Mouse (Mus musculus) liver, embryonic 11.5 days (tissue): ENCODE data around the gene Nudt8. TPM values are rescaled to one million over a fixed set of nuclear protein-coding genes. Genes with fewer than 3 reads are reported as not detected.
"Not testable (repeated sequence)": the region's sequence is repeated elsewhere in the genome, so short reads cannot be mapped to it uniquely, and the experiment has no call there.

Experiments used
- ATAC-seq: fragments of 200-750 bp; cut with Nextera tagmentation; replicated peaks from 2 replicates; pipeline ENCODE4 v1.8.0; 2017; ENCODE audit warnings: moderate number of reproducible peaks, mild to moderate bottlenecking, moderate TSS enrichment, moderate library complexity; ENCODE audit not compliant: low FRiP score
- DNase-seq: peaks from one replicate; pipeline ENCODE4 v3.0.0-alpha.2; 2017; ENCODE audit warnings: low spot score
- H3K27ac ChIP-seq: fragments of 300-500 bp; sonication (generic); 2 replicates; pipeline ENCODE4 v1.5.1; 2014; ENCODE audit warnings: mild to moderate bottlenecking, low read depth, low read length, control low read depth
- H3K27me3 ChIP-seq: fragments of 300-500 bp; sonication (generic); replicated peaks from 2 replicates; pipeline ENCODE4 v1.6.1; 2014; ENCODE audit warnings: low read length, mixed read lengths; ENCODE audit not compliant: control insufficient read depth, insufficient read depth
- H3K36me3 ChIP-seq: fragments of 300-500 bp; sonication (generic); 2 replicates; pipeline ENCODE4 v1.6.1; 2014; ENCODE audit warnings: mild to moderate bottlenecking, low read length, moderate library complexity, mixed read lengths; ENCODE audit not compliant: control insufficient read depth, insufficient read depth
- H3K4me1 ChIP-seq: fragments of 300-500 bp; sonication (generic); replicated peaks from 2 replicates; pipeline ENCODE4 v1.6.1; 2014; ENCODE audit warnings: low read length, mixed read lengths; ENCODE audit not compliant: control insufficient read depth, insufficient read depth
- H3K4me2 ChIP-seq: fragments of 300-500 bp; sonication (generic); 2 replicates; pipeline ENCODE4 v1.6.1; 2014; ENCODE audit warnings: mild to moderate bottlenecking, control low read depth, moderate library complexity
- H3K4me3 ChIP-seq: fragments of 300-500 bp; sonication (generic); 2 replicates; pipeline ENCODE4 v1.5.1; 2014; ENCODE audit warnings: low read depth, low read length, control low read depth
- H3K9ac ChIP-seq: fragments of 300-500 bp; sonication (generic); 2 replicates; pipeline ENCODE4 v1.6.1; 2014; ENCODE audit warnings: low read depth, low read length, control low read depth
- H3K9me3 ChIP-seq: fragments of 300-500 bp; sonication (generic); 2 replicates; pipeline ENCODE4 v1.6.1; 2016; ENCODE audit warnings: low read length, inconsistent platforms, mixed read lengths; ENCODE audit not compliant: control insufficient read depth
- WGBS: fragments of 180-500 bp; shearing (Covaris S2); extraction: QIAGEN DNeasy Blood & Tissue Kit; methylation state at CpG from one replicate; pipeline ENCODE4 v1.1.7; 2014; 5-methylcytosine and 5-hydroxymethylcytosine counted together
- polyA plus RNA-seq: library from polyadenylated mRNA; unstranded; fragments of >200 nt; fragmentation: Nextera tagmentation; extraction: Ambion mirVana; gene quantifications from 2 replicates; pipeline ENCODE4 v1.2.1, GENCODE M21; 2014

Gene Nudt8
- 30.8 and 32.3 TPM in 2 replicates for polyA plus RNA-seq

- Histone ChIP-seq H3K27me3 (no peaks in the 10 kb centered on the region; the same call in 1 of the 2 replicates), H3K9me3 (no peaks in the 10 kb centered on the region), H3K4me1 (peaks cover 14% of the 10 kb centered on the region), H3K36me3 (no peaks in the 10 kb centered on the region), H3K4me2 (peak within 1 kb of the TSS; percentile 90), H3K4me3 (peak within 1 kb of the TSS; percentile 81), H3K27ac (peak within 1 kb of the TSS; percentile 97), H3K9ac (peak within 1 kb of the TSS; percentile 97)
- peak; percentile 96 for DNase-seq
- under 1% methylated on average over 64 of the region's 64 CpGs for WGBS
- peak; percentile 88 for ATAC-seq
Measured at GRCm38 (mm10) chr19:4000119-4000900, at the start of gene Nudt8, which contains the start of gene Gm49405. Nudt8 (plus strand) TSS chr19:4000580. Gm49405 (plus strand) TSS chr19:4000626.

- no peaks in the 10 kb centered on the region for H3K4me1 ChIP-seq
- no peak overlapping the region for H3K27ac ChIP-seq
- H3K9ac ChIP-seq, result no peak overlapping the region
- no peaks in the 10 kb centered on the region for H3K27me3 ChIP-seq
- H3K36me3 ChIP-seq, result no peaks in the 10 kb centered on the region
- no peak overlapping the region for H3K4me3 ChIP-seq
- DNase-seq (no peak), ATAC-seq (no peak)
- no peak overlapping the region for H3K4me2 ChIP-seq
- no peaks in the 10 kb centered on the region for H3K9me3 ChIP-seq
Measured at GRCm38 (mm10) chr19:3951461-3951860, 48.9 kb upstream of the Nudt8 start.

GRCm38 (mm10) chr19:3952099-3952498, 48.3 kb upstream of the Nudt8 start:
- Histone ChIP-seq H3K27me3 (no peaks in the 10 kb centered on the region), H3K9ac (no peak overlapping the region), H3K9me3 (no peaks in the 10 kb centered on the region), H3K4me3 (no peak overlapping the region), H3K36me3 (no peaks in the 10 kb centered on the region), H3K4me2 (no peak overlapping the region), H3K4me1 (no peaks in the 10 kb centered on the region), H3K27ac (no peak overlapping the region)
- DNase-seq (no peak), ATAC-seq (no peak)
- WGBS, result 43% methylated on average over 1 of the region's 1 CpGs

- 61% methylated on average over 3 of the region's 3 CpGs for WGBS
- Histone ChIP-seq H3K36me3 (no peaks in the 10 kb centered on the region), H3K9ac (no peak overlapping the region), H3K4me2 (no peak overlapping the region), H3K27me3 (no peaks in the 10 kb centered on the region), H3K4me1 (no peaks in the 10 kb centered on the region), H3K4me3 (no peak overlapping the region), H3K9me3 (no peaks in the 10 kb centered on the region), H3K27ac (no peak overlapping the region)
- no peak for DNase-seq
- ATAC-seq, result no peak
Measured at GRCm38 (mm10) chr19:3955033-3955432, 45.3 kb upstream of the Nudt8 start.

GRCm38 (mm10) chr19:3955804-3956203, 44.6 kb upstream of the Nudt8 start:
- H3K9me3 ChIP-seq, result no peaks in the 10 kb centered on the region
- 40% methylated on average over 4 of the region's 4 CpGs for WGBS
- no peak for ATAC-seq
- H3K4me2 ChIP-seq, result no peak overlapping the region
- H3K27me3 ChIP-seq, result no peaks in the 10 kb centered on the region
- H3K4me1 ChIP-seq, result no peaks in the 10 kb centered on the region
- no peak overlapping the region for H3K9ac ChIP-seq
- no peak overlapping the region for H3K27ac ChIP-seq
- no peaks in the 10 kb centered on the region for H3K36me3 ChIP-seq
- no peak for DNase-seq
- H3K4me3 ChIP-seq, result no peak overlapping the region

- 72% methylated on average over 5 of the region's 5 CpGs for WGBS
- ATAC-seq, H3K36me3 ChIP-seq: not testable (repeated sequence)
Measured at GRCm38 (mm10) chr19:3957296-3958036, 42.9 kb upstream of the Nudt8 start.

GRCm38 (mm10) chr19:3958470-3958869, 41.9 kb upstream of the Nudt8 start, which contains the start of gene Aldh3b3:
Aldh3b3 (plus strand) TSS chr19:3958645.
- H3K4me3 ChIP-seq, result no peak within 1 kb of the TSS
- no peak within 1 kb of the TSS for H3K9ac ChIP-seq
- DNase-seq (no peak), ATAC-seq (no peak)
- WGBS, result 76% methylated on average over 4 of the region's 4 CpGs
- no peak within 1 kb of the TSS for H3K27ac ChIP-seq
- H3K36me3 ChIP-seq, result no peaks in the 10 kb centered on the region
- no peaks in the 10 kb centered on the region for H3K4me1 ChIP-seq
- no peaks in the 10 kb centered on the region for H3K9me3 ChIP-seq
- no peak within 1 kb of the TSS for H3K4me2 ChIP-seq
- no peaks in the 10 kb centered on the region for H3K27me3 ChIP-seq

More at GRCm38 (mm10) chr19:3957296-3958036, 42.9 kb upstream of the Nudt8 start:
- H3K27me3 ChIP-seq, H3K4me2 ChIP-seq, H3K9me3 ChIP-seq, H3K9ac ChIP-seq, DNase-seq, H3K4me1 ChIP-seq, H3K4me3 ChIP-seq, H3K27ac ChIP-seq: not testable (repeated sequence)

GRCm38 (mm10) chr19:3959030-3959429, 41.4 kb upstream of the Nudt8 start:
- no peak overlapping the region for H3K4me3 ChIP-seq
- H3K4me1 ChIP-seq, result no peaks in the 10 kb centered on the region
- H3K9ac ChIP-seq, result no peak overlapping the region
- DNase-seq, result no peak
- no peaks in the 10 kb centered on the region for H3K9me3 ChIP-seq
- no peak overlapping the region for H3K27ac ChIP-seq
- no peak overlapping the region for H3K4me2 ChIP-seq
- H3K27me3 ChIP-seq, result no peaks in the 10 kb centered on the region
- no peaks in the 10 kb centered on the region for H3K36me3 ChIP-seq
- no peak for ATAC-seq
